Mouse (Mus musculus) fat pad, adult 2 months (tissue): Measurements from ENCODE around the gene Acot7.

Experiments
- DNase-seq: peaks from one replicate; pipeline ENCODE4 v3.0.0-alpha.2; 2011; ENCODE audit warnings: low read depth, low spot score; ENCODE audit errors: extremely low read depth

The Acot7 gene

DNA sequence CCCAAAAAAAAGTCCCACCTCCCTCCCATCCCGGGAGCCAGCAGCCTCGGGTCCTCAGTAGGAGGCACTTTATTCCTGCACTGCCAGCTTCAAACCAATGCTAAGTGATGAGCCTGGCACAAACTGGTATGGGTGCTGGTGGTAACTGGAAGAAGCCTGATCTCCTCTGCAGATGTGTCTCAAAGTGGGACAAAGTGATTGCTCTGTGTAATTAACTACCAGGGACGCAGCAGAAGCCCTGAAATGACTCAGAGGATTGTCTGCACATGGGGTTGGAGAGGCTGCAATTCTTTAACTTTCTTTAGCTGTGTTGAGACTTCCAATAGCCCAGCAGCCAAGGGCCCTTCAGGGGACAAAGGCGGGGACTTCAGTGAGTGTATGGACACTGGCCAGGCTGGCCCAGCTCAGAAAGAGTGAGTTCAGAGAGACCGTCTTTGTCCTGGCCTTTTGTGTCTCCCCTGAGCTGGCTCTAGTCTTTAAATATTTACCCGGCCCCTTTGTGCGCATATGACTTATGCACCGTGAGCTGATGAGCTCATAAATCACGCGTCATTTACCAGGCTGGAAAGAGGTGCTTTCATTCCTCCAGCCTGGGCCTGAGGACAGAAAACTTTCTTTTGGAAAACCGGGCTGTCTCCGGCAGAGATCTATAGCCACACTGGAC, 114.3 kb downstream of the Acot7 start:
- DNase-seq, result no peak

DNA sequence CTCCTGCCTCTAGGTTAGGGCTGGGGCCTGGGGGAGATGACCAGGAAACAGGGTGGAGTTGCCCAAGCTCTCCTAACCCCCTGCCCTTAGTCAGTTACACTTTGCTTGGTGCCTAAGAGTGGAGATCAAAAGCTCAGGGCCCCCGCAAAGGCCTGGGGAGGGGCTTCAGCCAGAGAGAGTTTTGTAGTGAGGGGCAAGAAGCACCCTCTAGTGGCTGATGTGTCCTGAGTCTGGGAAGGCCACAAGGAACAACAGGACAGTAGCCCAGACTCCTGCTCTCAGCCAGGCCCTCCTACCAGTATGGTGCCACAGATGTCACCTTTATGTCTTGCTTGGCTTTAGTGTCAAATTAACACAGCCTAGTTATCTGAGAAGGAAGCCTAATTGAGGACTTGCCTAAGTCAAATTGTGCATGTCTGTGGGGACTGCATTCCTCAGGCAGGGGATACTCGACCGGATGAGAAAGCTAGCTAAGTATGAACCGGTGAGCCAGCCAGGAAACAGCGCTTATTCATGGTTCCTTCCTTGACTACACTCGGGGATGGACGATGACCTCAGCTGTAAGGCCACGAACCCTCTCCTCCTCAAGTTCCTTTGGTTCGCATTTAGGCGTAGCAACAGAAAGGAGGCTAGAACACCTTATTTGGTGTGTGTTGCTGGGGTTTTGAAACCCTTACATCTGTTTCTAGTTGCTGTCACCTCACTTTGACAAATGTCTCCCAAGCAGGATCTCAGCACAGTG, 116.4 kb downstream of the Acot7 start:
- no peak for DNase-seq

GRCm38 (mm10) chr4:152295916-152296315, 118.0 kb downstream of the Acot7 start:
- no peak for DNase-seq

GRCm38 (mm10) chr4:152296371-152296770, 118.4 kb downstream of the Acot7 start:
- no peak for DNase-seq

- peak; percentile 55 for DNase-seq
These were observed 119.2 kb downstream of the Acot7 start, which contains the start of gene Icmt for GRCm38 (mm10) chr4:152296874-152297861. Icmt (plus strand) TSS chr4:152297227.

DNA sequence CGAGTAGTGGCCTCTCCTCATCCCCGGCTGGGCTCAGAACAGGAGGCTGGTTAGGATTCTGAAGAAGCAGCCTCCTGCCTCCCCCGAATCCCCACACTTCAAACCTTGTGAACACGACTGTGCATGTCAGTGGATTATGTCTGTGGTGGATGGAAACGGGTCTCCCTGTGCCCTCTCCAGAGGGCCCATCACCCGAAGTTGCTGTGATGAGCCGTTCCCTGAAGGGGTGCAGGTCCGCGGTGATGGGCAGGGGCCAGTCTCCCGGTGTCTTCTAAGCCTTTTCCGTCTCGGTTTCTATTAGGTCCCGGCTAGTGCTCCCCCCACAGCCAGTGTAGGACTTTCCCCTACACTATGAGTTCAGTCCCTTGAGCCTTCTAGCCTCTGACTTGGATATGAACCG, 120.9 kb downstream of the Acot7 start:
- no peak for DNase-seq

DNA sequence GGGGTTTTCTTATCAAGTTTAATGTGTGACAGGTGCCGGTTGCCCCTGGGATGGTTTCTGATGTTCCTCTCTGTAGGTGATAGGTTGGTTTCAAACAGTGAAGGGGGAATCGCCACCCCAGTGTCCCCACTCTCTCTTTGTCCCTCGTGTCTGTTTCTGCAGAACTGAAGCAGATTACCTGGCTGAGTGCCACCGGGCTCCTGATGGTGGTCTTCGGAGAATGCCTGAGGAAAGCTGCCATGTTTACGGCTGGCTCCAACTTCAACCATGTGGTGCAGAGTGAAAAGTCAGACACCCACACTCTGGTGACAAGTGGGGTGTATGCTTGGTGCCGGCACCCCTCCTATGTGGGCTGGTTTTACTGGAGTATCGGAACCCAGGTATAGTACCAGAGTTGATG, 122.4 kb downstream of the Acot7 start:
- no peak for DNase-seq

GRCm38 (mm10) chr4:152302012-152302411, 124.1 kb downstream of the Acot7 start:
- DNase-seq, result no peak

- DNase-seq, result no peak
These were observed 125.2 kb downstream of the Acot7 start for GRCm38 (mm10) chr4:152303172-152303571.

- DNase-seq, result no peak
These were observed 126.8 kb downstream of the Acot7 start for GRCm38 (mm10) chr4:152304685-152305084.

DNA sequence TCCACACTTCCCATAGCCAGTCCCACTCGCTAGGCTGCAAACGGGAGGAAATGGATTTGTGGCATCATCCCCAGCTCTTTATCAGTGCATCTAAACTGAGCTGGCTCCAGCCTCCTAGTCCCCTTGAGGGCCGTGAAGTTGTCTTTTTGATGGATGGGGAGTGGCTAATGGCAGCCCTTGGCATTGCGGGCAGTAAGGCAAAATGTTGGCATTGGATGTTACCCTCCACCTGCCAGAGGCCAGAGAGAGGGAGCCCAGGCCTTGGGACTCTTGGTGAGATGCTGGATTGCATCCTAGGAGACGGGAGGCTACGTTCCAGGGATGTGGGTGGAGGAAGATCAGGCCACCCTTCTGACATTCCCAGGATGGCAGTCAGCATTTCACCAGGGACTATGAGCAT, 128.1 kb downstream of the Acot7 start:
- no peak for DNase-seq

DNA sequence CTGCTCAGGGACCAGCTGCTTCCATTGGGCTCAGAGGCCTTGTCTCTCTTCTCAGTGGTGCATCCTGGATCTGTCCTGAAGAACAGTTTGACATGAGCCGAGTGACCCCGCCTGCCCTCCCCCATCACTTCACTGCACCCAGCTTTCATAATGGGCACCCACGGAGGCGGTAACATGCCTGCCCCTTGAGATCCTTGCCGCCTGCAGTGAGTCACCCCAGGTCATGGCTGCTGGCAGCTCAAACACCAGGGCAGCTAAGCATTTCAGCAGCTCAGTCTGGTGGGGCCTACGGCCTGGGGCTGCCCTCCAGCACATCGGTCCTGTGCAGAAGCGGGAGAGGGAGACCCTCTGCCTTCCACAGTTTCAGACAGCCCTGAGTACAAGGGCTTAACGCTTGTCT, 129.6 kb downstream of the Acot7 start:
- DNase-seq, result no peak

DNA sequence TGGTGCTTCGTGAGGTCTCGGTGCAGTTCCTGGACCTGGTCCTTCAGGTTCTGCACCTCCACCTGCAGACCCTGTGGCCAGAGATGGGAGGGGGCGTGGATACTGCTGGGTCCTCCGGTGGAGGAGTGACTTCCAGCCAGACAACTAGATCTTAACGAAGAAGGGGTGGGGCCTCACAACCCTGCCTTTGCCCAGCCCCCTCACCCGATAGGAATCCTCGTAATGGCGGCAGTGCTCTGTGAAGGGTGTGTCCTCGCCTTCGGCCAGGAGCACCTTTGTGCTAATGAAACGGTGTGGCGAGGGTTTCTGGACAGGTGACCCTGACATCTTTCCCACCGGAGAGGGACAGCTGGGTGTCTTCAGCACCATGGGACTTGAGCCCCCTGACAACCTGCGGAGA, 134.3 kb downstream of the Acot7 start:
- DNase-seq, result no peak

DNA sequence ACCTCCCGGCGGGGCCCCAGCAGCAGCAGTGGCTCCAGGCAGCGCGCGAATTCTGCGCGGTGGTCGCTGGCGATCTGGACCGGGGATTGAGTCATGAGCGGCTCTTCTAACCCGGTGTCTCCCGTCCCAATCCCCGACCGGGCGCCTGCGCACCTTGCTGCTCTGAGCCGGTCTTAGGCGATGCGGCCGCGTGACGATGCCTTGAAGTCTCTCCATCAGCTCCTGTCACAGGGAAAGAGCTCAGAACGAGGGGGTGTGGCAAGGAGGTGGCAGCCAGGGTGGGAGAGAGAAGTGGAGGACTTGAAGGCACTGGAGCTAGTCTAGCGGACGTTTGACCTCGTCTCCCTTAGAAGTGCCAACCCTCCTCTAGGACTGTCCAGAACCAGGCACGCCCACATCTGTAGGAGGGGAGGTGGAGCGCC, 135.3 kb downstream of the Acot7 start:
- DNase-seq, result no peak

DNA sequence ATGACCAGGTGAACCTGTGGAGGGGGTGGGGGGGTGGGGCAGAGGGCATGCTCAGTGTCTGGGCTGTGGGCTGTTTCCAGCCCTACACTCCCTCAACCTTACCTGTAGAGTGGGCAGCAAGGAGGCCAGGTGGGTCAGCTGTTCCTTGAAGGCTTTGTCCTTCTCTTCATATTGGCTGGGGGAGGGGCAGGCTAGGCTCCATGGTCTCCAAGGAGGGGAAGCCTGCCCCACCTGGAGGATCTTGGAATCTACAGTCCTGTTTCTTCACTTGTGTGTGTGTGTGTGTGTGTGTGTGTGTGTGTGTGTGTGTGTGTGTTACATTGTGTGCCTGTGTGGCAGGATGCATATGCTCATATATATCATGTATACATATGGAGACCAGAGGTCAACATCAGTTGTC, 136.0 kb downstream of the Acot7 start:
- no peak for DNase-seq

GRCm38 (mm10) chr4:152315498-152316213, 137.7 kb downstream of the Acot7 start:
- DNase-seq, result no peak

- DNase-seq, result no peak
These were observed 139.7 kb downstream of the Acot7 start for GRCm38 (mm10) chr4:152317631-152318033.

DNA sequence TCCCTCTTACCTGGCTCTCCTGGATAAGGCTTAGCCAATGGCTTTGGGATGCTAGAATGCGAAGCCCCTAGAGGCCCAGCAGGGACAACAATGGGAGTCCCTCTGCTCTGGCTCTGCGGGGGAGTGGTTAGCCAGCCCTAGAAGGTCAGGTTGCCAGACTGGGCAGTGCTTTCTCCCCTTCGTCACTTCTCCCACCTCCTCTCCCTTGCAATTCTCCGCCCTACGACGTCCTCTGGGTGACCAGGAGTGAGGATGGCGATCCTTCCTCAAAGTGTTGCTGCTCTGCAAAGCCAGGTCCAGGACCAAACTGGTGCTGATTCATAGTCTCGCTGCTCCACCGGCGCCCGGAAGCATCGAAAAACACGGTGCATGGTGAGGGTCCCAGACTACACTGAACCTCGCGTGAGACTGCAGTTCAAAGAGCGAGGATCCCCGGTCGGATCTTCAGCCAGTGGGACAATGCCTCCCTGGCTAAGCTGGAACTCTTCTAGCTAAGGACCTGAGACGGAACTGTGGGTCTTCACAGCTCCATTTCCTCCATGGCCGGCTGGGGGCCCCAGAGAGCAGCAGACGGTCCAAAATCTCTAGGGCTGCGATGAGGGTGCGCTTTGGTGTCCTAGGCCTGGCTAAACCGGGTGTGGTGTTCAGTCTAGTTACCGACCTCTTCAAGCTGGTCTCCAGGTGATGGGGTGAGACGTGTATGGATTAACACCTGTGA, 140.7 kb downstream of the Acot7 start, which contains the start of gene Rnf207:
TSS of gene Rnf207 (minus strand) at position 477 of the 718 bp plus-strand sequence.
- DNase-seq, result no peak
